Mouse (Mus musculus): ENCODE data around the gene Tcfl5.
A peak's percentile ranks its signal among the peaks of the same experiment; 100 is the strongest.

The Tcfl5 gene

GRCm38 (mm10) chr2:180598157-180598705 is 44.3 kb downstream of the Tcfl5 start:
- no peak for DNase-seq (ENCODE audit: low spot score in 2 of 2)

GRCm38 (mm10) chr2:180597490-180597889 is 45.0 kb downstream of the Tcfl5 start, which contains the start of gene Col9a3:
Gene Col9a3 (plus strand): TSS chr2:180597790.
- no peak for DNase-seq (ENCODE audit: low spot score in 2 of 2)

- DNase-seq (ENCODE audit: low spot score in 2 of 2) = peak; percentile 83 to 85
These were observed 53.2 kb downstream of the Tcfl5 start, which contains the start of gene Ogfr for GRCm38 (mm10) chr2:180589123-180589831. Gene Ogfr (plus strand): TSS chr2:180589245.

GRCm38 (mm10) chr2:180588736-180589122 is 53.8 kb downstream of the Tcfl5 start:
- no peak for DNase-seq (ENCODE audit: low spot score in 2 of 2)

- peak; percentile 24 to 35 for DNase-seq (ENCODE audit: low spot score in 2 of 2)
These were observed 59.4 kb downstream of the Tcfl5 start for GRCm38 (mm10) chr2:180583154-180583507.

- peak; percentile 98 to 99 for DNase-seq (ENCODE audit: low spot score in 2 of 2)
These were observed 59.9 kb downstream of the Tcfl5 start for GRCm38 (mm10) chr2:180582481-180583153.

GRCm38 (mm10) chr2:180581002-180581401 is 61.5 kb downstream of the Tcfl5 start, which contains the start of gene Mrgbp:
Gene Mrgbp (plus strand): TSS chr2:180581304.
- DNase-seq (ENCODE audit: low spot score in 2 of 2) = no peak

GRCm38 (mm10) chr2:180578686-180579085 is 63.8 kb downstream of the Tcfl5 start:
- DNase-seq (ENCODE audit: low spot score in 2 of 2) = peak; percentile 44 to 79

GRCm38 (mm10) chr2:180576482-180576881 is 66.0 kb downstream of the Tcfl5 start:
- no peak for DNase-seq (ENCODE audit: low spot score in 2 of 2)
